Mouse (Mus musculus) Muller cell, postnatal 12 days (primary cell): Measurements from ENCODE around the gene Ubash3b.

Experiments used
- DNase-seq: peaks from one replicate; pipeline ENCODE4 v3.0.0-alpha.2; 2015; ENCODE audit errors: inconsistent ontology term

Ubash3b gene

DNA sequence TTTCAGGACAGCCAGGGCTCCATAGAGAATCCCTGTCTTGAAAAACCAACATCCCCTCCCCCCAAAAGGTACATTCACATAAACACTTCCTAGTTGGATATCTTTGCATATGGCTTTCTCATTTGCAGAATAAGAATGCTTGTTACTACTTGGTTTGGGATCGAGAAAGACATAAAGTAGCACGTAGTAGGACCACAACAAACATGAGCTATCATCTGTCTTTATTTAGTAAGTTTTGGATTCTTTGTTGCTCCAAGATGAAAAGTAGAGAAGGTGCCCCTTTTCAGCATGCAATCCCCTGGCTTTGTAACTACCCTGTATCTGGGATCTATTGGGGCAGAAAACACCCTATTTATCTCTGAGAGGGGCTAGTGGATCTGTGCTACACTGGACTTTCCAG lies 25.2 kb downstream of the Ubash3b start:
- no peak for DNase-seq

DNA sequence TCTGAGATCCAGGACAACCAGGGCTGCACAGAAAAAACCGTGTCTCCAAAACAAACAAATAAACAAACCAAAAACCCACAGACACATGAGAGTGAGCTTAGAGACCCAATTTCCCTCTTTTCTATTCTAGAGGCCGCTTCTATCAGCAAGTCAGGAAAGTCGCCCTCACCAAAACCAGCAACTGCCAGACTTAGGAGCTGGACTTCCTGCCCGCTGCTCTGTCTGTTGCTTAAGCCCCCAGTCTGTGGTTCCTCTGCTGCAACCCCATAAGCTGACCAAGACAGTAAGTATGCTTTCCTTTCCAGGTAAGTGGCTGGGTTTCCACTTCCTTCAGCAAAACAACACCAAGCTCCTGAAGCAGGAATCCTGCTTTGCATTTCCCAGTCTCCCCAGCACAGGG lies 26.6 kb downstream of the Ubash3b start:
- no peak for DNase-seq

GRCm38 (mm10) chr9:41130563-41130962 lies 30.9 kb downstream of the Ubash3b start:
- no peak for DNase-seq

- no peak for DNase-seq
Observed at GRCm38 (mm10) chr9:41129802-41130480, 31.6 kb downstream of the Ubash3b start.

DNA sequence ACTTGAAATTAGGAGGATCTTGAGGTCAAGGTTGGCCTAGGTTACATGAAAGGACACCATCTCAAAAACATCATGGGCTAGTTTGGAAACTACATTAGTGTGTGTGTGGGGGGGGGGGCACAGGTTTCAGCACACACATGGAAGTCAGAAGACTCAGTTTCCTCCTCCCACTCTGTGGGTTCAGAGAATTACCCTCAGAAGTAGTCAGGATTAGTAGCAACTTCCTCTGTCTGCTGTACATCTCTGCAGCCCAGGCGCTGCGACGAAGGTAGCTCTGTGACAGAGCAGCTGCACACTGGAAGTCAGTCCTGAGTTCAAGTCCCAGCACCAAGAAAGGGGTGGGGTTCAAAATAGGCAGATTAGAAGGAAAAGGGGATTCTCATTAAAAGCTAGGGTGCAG lies 32.2 kb downstream of the Ubash3b start:
- DNase-seq: no peak

GRCm38 (mm10) chr9:41126723-41127122 lies 34.8 kb downstream of the Ubash3b start:
- no peak for DNase-seq

- DNase-seq: no peak
Observed at GRCm38 (mm10) chr9:41124305-41124704, 37.2 kb downstream of the Ubash3b start.

GRCm38 (mm10) chr9:41122390-41123110 lies 38.9 kb downstream of the Ubash3b start:
- DNase-seq: no peak

DNA sequence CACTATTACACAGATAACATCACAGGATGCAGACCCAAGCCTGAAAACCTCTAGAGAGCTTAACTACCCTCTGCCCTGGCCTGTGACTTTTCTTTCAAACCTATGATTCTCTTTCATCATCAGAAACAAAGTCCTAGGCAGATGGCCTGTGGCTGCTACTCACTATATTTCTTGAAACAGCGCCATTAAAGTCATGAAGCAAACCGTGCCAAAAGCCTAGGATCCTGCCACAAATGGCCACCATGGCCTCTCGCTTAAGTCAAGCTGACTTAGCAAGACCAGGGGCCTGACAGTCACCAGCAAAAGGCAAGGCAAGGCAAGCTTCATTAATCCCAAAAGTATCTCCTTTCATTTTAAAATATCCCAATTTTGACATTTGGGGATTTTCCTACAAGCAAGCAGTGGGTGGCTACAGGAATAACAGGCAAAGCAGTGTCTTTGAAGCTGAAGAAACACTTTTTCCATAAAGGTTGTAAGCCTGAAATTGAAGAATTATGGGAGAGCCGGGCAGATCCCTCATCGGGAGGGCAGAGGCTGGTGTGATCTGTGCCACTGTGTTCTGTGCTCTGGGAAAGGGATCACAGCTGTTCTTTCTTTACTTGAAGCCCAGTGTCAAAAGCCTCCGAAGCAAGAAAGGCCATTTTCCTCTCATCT lies 39.7 kb downstream of the Ubash3b start:
- DNase-seq: no peak

GRCm38 (mm10) chr9:41119958-41120357 lies 41.5 kb downstream of the Ubash3b start:
- no peak for DNase-seq

DNA sequence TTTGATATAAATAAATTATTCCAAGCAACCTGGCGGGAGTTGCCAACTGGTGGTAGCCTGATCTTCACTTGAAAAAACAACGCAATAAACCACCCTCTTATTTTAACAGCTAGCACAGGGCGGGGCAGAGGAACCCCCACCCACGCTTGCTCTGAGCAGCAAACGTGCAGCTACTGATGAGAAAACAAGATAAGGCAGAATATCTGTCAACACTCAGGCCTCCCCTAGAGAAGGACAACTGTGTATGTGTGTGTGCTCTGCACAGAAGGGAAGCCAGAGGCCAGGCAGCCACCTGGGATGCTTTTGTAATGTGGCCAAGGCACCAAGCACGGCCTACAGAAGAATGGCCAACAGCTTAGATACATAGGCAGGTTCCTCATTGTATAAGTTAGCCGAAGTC lies 43.4 kb downstream of the Ubash3b start:
- DNase-seq: no peak

GRCm38 (mm10) chr9:41116126-41116525 lies 45.4 kb downstream of the Ubash3b start:
- no peak for DNase-seq

- no peak for DNase-seq
Observed at GRCm38 (mm10) chr9:41114367-41114766, 47.1 kb downstream of the Ubash3b start.

GRCm38 (mm10) chr9:41109749-41110148 lies 51.7 kb downstream of the Ubash3b start:
- DNase-seq: no peak

- DNase-seq: peak; percentile 79
Observed at GRCm38 (mm10) chr9:41108324-41109180, 52.9 kb downstream of the Ubash3b start.

- peak; percentile 50 for DNase-seq
Observed at GRCm38 (mm10) chr9:41105201-41105643, 56.3 kb downstream of the Ubash3b start.

DNA sequence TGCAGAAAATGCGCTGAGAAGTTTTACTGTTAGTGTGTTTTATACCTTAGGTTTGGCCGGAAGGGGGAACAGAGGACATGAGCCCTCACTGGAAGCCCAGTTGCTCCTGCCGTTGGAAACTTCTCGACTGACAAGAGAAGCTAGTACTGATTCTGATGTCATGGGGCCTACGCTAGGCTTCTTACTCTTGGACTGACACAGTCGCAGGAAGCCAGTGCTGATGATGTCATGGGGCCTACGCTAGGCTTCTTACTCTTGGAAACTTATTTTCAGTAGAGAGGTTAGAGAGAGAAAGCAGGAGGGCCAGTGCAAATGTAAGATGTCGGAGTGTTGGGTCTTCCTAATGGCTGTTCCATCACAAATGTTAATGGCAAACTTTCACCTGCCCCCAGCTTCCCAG lies 57.8 kb downstream of the Ubash3b start:
- DNase-seq: no peak

- no peak for DNase-seq
Observed at GRCm38 (mm10) chr9:41102613-41103012, 58.9 kb downstream of the Ubash3b start.

GRCm38 (mm10) chr9:41099897-41100296 lies 61.6 kb downstream of the Ubash3b start:
- no peak for DNase-seq

GRCm38 (mm10) chr9:41099067-41099466 lies 62.4 kb downstream of the Ubash3b start:
- no peak for DNase-seq

- no peak for DNase-seq
Observed at GRCm38 (mm10) chr9:41098065-41098464, 63.4 kb downstream of the Ubash3b start.

- DNase-seq: no peak
Observed at GRCm38 (mm10) chr9:41091993-41092392, 69.5 kb downstream of the Ubash3b start.
